Mouse (Mus musculus): ENCODE results near the gene A930033H14Rik. TPM values are rescaled to one million over a fixed set of nuclear protein-coding genes. Genes with fewer than 3 reads are reported as not detected.
A peak's percentile ranks its signal among the peaks of the same experiment; 100 is the strongest.

Gene A930033H14Rik
- 1.2 and 1.4 TPM in 2 replicates for polyA plus RNA-seq (2015; fragmentation: Nextera tagmentation; extraction: Ambion mirVana)

GRCm38 (mm10) chr10:69212542-69213440 is at the start of gene A930033H14Rik:
Gene A930033H14Rik (minus strand): TSS chr10:69213098.
- peak within 1 kb of the TSS; percentile 94 for H3K9ac ChIP-seq
- ATAC-seq (ENCODE audit: low FRiP score, low read depth): peak; percentile 90
- no peaks in the 10 kb centered on the region for H3K27me3 ChIP-seq
- no peaks in the 10 kb centered on the region for H3K9me3 ChIP-seq
- peaks cover 6% of the 10 kb centered on the region for H3K36me3 ChIP-seq
- peaks cover 20% of the 10 kb centered on the region for H3K4me1 ChIP-seq (replicated peaks)
- peak within 1 kb of the TSS; percentile 96 for H3K4me2 ChIP-seq
- peak within 1 kb of the TSS; percentile 96 for H3K27ac ChIP-seq (replicated peaks)
- peak within 1 kb of the TSS; percentile 67 for H3K4me3 ChIP-seq
- under 1% methylated on average over 77 of the region's 84 CpGs for WGBS

DNA sequence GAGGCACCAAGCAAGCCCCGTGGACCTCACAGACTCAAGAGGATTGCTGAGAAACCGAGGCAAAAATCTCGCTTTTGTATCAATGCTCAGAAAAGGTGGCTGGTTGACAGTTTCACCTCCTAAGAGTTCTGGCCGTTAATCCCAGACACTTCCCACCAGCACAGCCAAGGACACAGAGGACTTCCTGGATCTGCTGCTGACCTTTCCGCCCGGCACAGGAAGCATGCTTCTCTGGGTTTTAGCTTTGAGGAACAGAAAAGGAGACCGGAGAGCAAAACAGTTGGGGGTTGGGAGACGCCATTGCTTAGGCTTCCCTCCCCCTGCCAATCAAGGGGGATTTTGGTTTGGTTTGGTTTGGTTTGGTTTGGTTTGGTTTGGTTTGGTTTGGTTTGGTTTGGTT is 47.0 kb upstream of the A930033H14Rik start:
- Histone ChIP-seq H3K9ac (no peak overlapping the region), H3K36me3 (no peaks in the 10 kb centered on the region), H3K4me1 (replicated peaks) (0 out of 2 replicates have a peak, but pooled peaks cover 9% of the 10 kb centered on the region), H3K4me2 (no peak overlapping the region), H3K9me3 (no peaks in the 10 kb centered on the region), H3K27ac (replicated peaks) (no peak overlapping the region), H3K4me3 (no peak overlapping the region), H3K27me3 (no peaks in the 10 kb centered on the region)
- WGBS: 91% methylated on average over 8 of the region's 8 CpGs
- ATAC-seq (ENCODE audit: low FRiP score, low read depth): no peak

- Histone ChIP-seq H3K4me2 (no peak overlapping the region), H3K9me3 (no peaks in the 10 kb centered on the region), H3K4me3 (no peak overlapping the region), H3K27me3 (no peaks in the 10 kb centered on the region), H3K27ac (replicated peaks) (no peak overlapping the region), H3K36me3 (no peaks in the 10 kb centered on the region), H3K9ac (no peak overlapping the region), H3K4me1 (replicated peaks) (peaks cover 14% of the 10 kb centered on the region)
- no peak for ATAC-seq (ENCODE audit: low FRiP score, low read depth)
- WGBS: 83% methylated on average over 2 of the region's 2 CpGs
Measured at GRCm38 (mm10) chr10:69259161-69259560, 46.3 kb upstream of the A930033H14Rik start.

- Histone ChIP-seq H3K9me3 (no peaks in the 10 kb centered on the region), H3K27me3 (no peaks in the 10 kb centered on the region), H3K4me2 (no peak overlapping the region), H3K9ac (no peak overlapping the region), H3K4me3 (no peak overlapping the region), H3K36me3 (no peaks in the 10 kb centered on the region), H3K27ac (replicated peaks) (no peak overlapping the region), H3K4me1 (replicated peaks) (peaks cover 15% of the 10 kb centered on the region)
- WGBS: 60% methylated on average over 9 of the region's 9 CpGs
- ATAC-seq (ENCODE audit: low FRiP score, low read depth): no peak
Measured at GRCm38 (mm10) chr10:69258588-69258987, 45.7 kb upstream of the A930033H14Rik start.

GRCm38 (mm10) chr10:69257592-69258133 is 44.8 kb upstream of the A930033H14Rik start:
- WGBS: 84% methylated on average over 6 of the region's 6 CpGs

GRCm38 (mm10) chr10:69255594-69255993 is 42.7 kb upstream of the A930033H14Rik start:
- ATAC-seq (ENCODE audit: low FRiP score, low read depth): no peak
- H3K4me3 ChIP-seq: no peak overlapping the region
- 55% methylated on average over 5 of the region's 5 CpGs for WGBS
- H3K36me3 ChIP-seq: no peaks in the 10 kb centered on the region
- H3K27me3 ChIP-seq: no peaks in the 10 kb centered on the region
- H3K4me1 ChIP-seq (replicated peaks): peaks cover 17% of the 10 kb centered on the region
- H3K4me2 ChIP-seq: no peak overlapping the region
- H3K9me3 ChIP-seq: no peaks in the 10 kb centered on the region
- no peak overlapping the region for H3K9ac ChIP-seq
- no peak overlapping the region for H3K27ac ChIP-seq (replicated peaks)

More at GRCm38 (mm10) chr10:69257592-69258133, 44.8 kb upstream of the A930033H14Rik start:
- H3K9ac ChIP-seq: no peak overlapping the region
- H3K4me3 ChIP-seq: no peak overlapping the region
- no peak for ATAC-seq (ENCODE audit: low FRiP score, low read depth)
- no peak overlapping the region for H3K27ac ChIP-seq (replicated peaks)
- H3K4me1 ChIP-seq (replicated peaks): peaks cover 17% of the 10 kb centered on the region
- no peak overlapping the region for H3K4me2 ChIP-seq
- H3K9me3 ChIP-seq: no peaks in the 10 kb centered on the region
- H3K27me3 ChIP-seq: no peaks in the 10 kb centered on the region
- H3K36me3 ChIP-seq: no peaks in the 10 kb centered on the region

DNA sequence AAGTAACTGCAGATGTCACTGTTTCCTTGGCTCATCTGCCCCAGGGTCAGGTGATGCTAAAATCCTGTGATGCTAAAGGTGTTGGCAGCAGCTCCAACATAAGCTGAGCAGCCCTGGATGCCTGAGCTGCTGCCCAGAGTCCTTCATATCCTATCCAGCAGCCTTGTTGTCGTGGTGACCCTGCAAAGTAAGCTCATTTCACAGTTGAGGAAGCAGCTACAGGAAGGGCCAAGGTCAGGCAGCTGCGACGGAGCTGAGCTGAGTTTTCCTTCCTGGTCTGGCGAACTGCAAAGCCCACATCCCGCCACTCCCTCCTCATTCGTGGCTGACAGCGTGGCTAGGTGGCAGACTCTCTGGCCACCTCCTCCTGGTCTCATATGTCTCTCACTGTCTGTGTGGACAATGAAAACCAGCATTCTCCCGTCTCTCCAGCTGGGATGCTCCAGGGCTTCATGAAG is 41.5 kb upstream of the A930033H14Rik start:
- H3K9ac ChIP-seq: no peak overlapping the region
- H3K27me3 ChIP-seq: no peaks in the 10 kb centered on the region
- WGBS: 10% methylated on average over 8 of the region's 8 CpGs
- peaks cover 17% of the 10 kb centered on the region for H3K4me1 ChIP-seq (replicated peaks)
- peak; percentile 70 for ATAC-seq (ENCODE audit: low FRiP score, low read depth)
- 0 out of 2 replicates have a peak overlapping the region, but pooled peaks have one; percentile 1 for H3K4me2 ChIP-seq
- H3K4me3 ChIP-seq: no peak overlapping the region
- H3K27ac ChIP-seq (replicated peaks): peak overlapping the region; percentile 49
- no peaks in the 10 kb centered on the region for H3K36me3 ChIP-seq
- H3K9me3 ChIP-seq: no peaks in the 10 kb centered on the region

- H3K27ac ChIP-seq (replicated peaks): peak overlapping the region; percentile 49; the same call in 1 of the 2 replicates
- WGBS: 69% methylated on average over 5 of the region's 5 CpGs
- no peaks in the 10 kb centered on the region for H3K27me3 ChIP-seq
- no peak overlapping the region for H3K4me2 ChIP-seq
- no peaks in the 10 kb centered on the region for H3K36me3 ChIP-seq
- no peak overlapping the region for H3K9ac ChIP-seq
- peaks cover 17% of the 10 kb centered on the region for H3K4me1 ChIP-seq (replicated peaks)
- H3K4me3 ChIP-seq: no peak overlapping the region
- no peak for ATAC-seq (ENCODE audit: low FRiP score, low read depth)
- H3K9me3 ChIP-seq: no peaks in the 10 kb centered on the region
Measured at GRCm38 (mm10) chr10:69253686-69254080, 40.8 kb upstream of the A930033H14Rik start.

- Histone ChIP-seq H3K4me3 (no peak overlapping the region), H3K9me3 (no peaks in the 10 kb centered on the region), H3K9ac (no peak overlapping the region), H3K4me2 (no peak overlapping the region), H3K36me3 (no peaks in the 10 kb centered on the region), H3K4me1 (replicated peaks) (peaks cover 17% of the 10 kb centered on the region), H3K27ac (replicated peaks) (peak overlapping the region; percentile 27; the same call in 1 of the 2 replicates), H3K27me3 (no peaks in the 10 kb centered on the region)
- 43% methylated on average over 5 of the region's 5 CpGs for WGBS
- no peak for ATAC-seq (ENCODE audit: low FRiP score, low read depth)
Measured at GRCm38 (mm10) chr10:69253075-69253685, 40.3 kb upstream of the A930033H14Rik start.

- H3K27ac ChIP-seq (replicated peaks): no peak overlapping the region
- WGBS: 93% methylated on average over 17 of the region's 17 CpGs
- no peak overlapping the region for H3K4me2 ChIP-seq
- H3K4me1 ChIP-seq (replicated peaks): peaks cover 17% of the 10 kb centered on the region
- H3K9me3 ChIP-seq: no peaks in the 10 kb centered on the region
- no peak overlapping the region for H3K4me3 ChIP-seq
- H3K9ac ChIP-seq: no peak overlapping the region
- H3K27me3 ChIP-seq: no peaks in the 10 kb centered on the region
- H3K36me3 ChIP-seq: no peaks in the 10 kb centered on the region
- ATAC-seq (ENCODE audit: low FRiP score, low read depth): no peak
Measured at GRCm38 (mm10) chr10:69252112-69253074, 39.5 kb upstream of the A930033H14Rik start.

DNA sequence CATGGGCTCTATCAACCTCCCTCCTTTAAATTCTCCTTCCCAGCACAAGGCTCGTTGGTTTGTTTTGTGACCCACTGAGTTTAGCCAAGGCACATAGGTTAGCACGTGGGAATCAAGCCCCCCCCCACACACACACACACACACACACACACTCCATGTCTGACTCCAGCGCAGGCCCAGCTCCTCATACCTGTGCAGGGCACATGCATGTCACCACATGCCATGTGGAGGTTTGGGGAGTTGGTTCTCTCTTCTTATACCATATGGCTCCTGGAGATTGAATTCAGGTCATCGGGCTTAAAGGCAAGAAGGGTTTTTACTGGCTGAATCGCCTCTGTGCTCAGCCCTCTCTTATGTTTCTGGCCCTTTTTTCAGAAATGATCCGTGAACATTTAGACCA is 38.4 kb upstream of the A930033H14Rik start:
- Histone ChIP-seq H3K4me2 (no peak overlapping the region), H3K4me1 (replicated peaks) (peaks cover 17% of the 10 kb centered on the region), H3K36me3 (no peaks in the 10 kb centered on the region), H3K4me3 (no peak overlapping the region), H3K27ac (replicated peaks) (no peak overlapping the region), H3K27me3 (no peaks in the 10 kb centered on the region), H3K9ac (no peak overlapping the region), H3K9me3 (no peaks in the 10 kb centered on the region)
- WGBS: 91% methylated on average over 6 of the region's 6 CpGs
- ATAC-seq (ENCODE audit: low FRiP score, low read depth): no peak
